Mouse (Mus musculus) induced T-regulatory cell, adult 2 months (primary cell): ENCODE results near the gene Slf2.
A peak's percentile ranks its signal among the peaks of the same experiment; 100 is the strongest.

Source experiments
- DNase-seq: peaks from one replicate; pipeline ENCODE4 v3.0.0-alpha.2; 2012; ENCODE audit warnings: low read depth

Slf2 gene

GRCm38 (mm10) chr19:44984420-44984819, 53.5 kb downstream of the Slf2 start:
- no peak for DNase-seq

GRCm38 (mm10) chr19:44985159-44985988, 54.4 kb downstream of the Slf2 start:
- DNase-seq, result no peak

GRCm38 (mm10) chr19:44987004-44987403, 56.1 kb downstream of the Slf2 start:
- DNase-seq, result no peak

- DNase-seq, result no peak
These were observed 56.9 kb downstream of the Slf2 start for GRCm38 (mm10) chr19:44987851-44988250.

- DNase-seq, result no peak
These were observed 57.4 kb downstream of the Slf2 start for GRCm38 (mm10) chr19:44988321-44988720.

GRCm38 (mm10) chr19:44988831-44989566, 58.0 kb downstream of the Slf2 start, which contains the start of gene Sema4g:
Gene Sema4g, plus strand, starts transcription at chr19:44989101.
- DNase-seq, result peak; percentile 41

GRCm38 (mm10) chr19:44989567-44990495, 58.9 kb downstream of the Slf2 start:
- DNase-seq, result no peak

- no peak for DNase-seq
These were observed 60.1 kb downstream of the Slf2 start for GRCm38 (mm10) chr19:44991031-44991430.

- no peak for DNase-seq
These were observed 61.3 kb downstream of the Slf2 start for GRCm38 (mm10) chr19:44992246-44992645.

- DNase-seq, result no peak
These were observed 61.8 kb downstream of the Slf2 start for GRCm38 (mm10) chr19:44992712-44993111.

- no peak for DNase-seq
These were observed 66.8 kb downstream of the Slf2 start for GRCm38 (mm10) chr19:44997786-44998185.

- no peak for DNase-seq
These were observed 68.7 kb downstream of the Slf2 start for GRCm38 (mm10) chr19:44999647-45000046.

- no peak for DNase-seq
These were observed 71.3 kb downstream of the Slf2 start for GRCm38 (mm10) chr19:45002301-45002700.

GRCm38 (mm10) chr19:45003740-45004516, 73.0 kb downstream of the Slf2 start:
- DNase-seq, result no peak

GRCm38 (mm10) chr19:45005444-45005843, 74.5 kb downstream of the Slf2 start, which contains the start of gene Twnk:
Gene Twnk, plus strand, starts transcription at chr19:45005663.
- peak; percentile 77 for DNase-seq

GRCm38 (mm10) chr19:45005957-45006712, 75.2 kb downstream of the Slf2 start, which contains the start of gene Mrpl43:
Gene Mrpl43, minus strand, starts transcription at chr19:45006442.
- peak; percentile 97 for DNase-seq

- peak; percentile 55 for DNase-seq
These were observed 76.1 kb downstream of the Slf2 start for GRCm38 (mm10) chr19:45007021-45007420.

- DNase-seq, result no peak
These were observed 76.7 kb downstream of the Slf2 start for GRCm38 (mm10) chr19:45007425-45008191.

GRCm38 (mm10) chr19:45010646-45011045, 79.7 kb downstream of the Slf2 start:
- DNase-seq, result no peak

GRCm38 (mm10) chr19:45012219-45012618, 81.3 kb downstream of the Slf2 start:
- DNase-seq, result no peak
